Mouse (Mus musculus) hematopoietic stem cell, adult 5-6 weeks (primary cell): ENCODE results near the gene Psmc1. TPM values are rescaled to one million over a fixed set of nuclear protein-coding genes. Genes with fewer than 3 reads are reported as not detected.

Source experiments
- ATAC-seq, 2 experiments: fragments of 125-278 bp in 1 of 2; replicated peaks in 1 of 2; 2 replicates each; pipeline ENCODE4 v1.8.0; 2016 to 2017; ENCODE audit warnings: inconsistent platforms in 2 of 2, mild to moderate bottlenecking in 2 of 2, moderate number of reproducible peaks in 2 of 2, low read depth in 1 of 2, moderate TSS enrichment in 1 of 2; ENCODE audit not compliant: low FRiP score in 2 of 2, poor library complexity in 2 of 2, severe bottlenecking in 2 of 2, insufficient read depth in 1 of 2, low TSS enrichment in 1 of 2
- total RNA-seq: library from RNA; stranded (forward); fragments of 172-1452, 232-1000 nt; gene quantifications from 2 replicates; pipeline ENCODE4 v1.2.3, GENCODE M21; 2017

The Psmc1 gene
- total RNA-seq, 1 experiment from 2014 or later = 292 TPM

DNA sequence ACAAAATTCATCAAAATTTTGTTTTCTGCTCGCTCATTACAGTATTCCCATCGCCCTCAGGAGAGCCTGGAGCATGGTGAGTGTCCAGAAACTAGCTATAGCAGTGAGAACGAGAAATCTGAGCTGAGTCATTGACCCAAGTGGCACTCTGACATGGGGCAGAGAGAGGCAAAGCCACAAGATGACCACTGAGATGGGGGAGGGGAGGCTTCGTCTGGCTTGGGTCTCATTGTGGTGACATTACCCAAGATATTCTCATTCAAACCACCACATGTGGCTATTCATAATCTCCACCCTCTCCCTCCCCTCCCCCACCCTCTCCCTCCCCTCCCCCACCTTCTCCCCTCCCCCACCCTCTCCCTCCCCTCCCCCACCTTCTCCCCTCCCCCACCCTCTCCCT lies 2.5 kb upstream of the Psmc1 start:
- ATAC-seq = no peak

DNA sequence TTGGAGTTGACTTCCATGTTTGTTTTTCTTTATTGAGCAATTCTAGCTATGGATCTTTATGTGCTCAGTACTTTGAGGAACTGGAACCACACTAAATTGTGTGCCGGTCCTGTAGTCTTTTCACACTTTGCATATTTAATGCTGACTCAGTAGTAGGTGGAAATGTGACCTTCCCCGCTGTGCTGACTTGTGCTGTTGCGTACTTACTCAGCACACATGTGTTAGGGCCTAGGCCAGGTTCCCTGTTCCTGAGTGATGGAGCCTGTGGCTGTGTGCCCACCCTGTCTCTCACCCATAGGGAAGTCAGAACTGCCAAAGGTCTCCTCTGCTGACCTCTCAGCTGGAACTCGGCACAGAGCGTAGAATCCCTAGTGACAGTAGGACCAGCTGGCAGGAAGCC lies 6.0 kb downstream of the Psmc1 start:
- no peak for ATAC-seq

DNA sequence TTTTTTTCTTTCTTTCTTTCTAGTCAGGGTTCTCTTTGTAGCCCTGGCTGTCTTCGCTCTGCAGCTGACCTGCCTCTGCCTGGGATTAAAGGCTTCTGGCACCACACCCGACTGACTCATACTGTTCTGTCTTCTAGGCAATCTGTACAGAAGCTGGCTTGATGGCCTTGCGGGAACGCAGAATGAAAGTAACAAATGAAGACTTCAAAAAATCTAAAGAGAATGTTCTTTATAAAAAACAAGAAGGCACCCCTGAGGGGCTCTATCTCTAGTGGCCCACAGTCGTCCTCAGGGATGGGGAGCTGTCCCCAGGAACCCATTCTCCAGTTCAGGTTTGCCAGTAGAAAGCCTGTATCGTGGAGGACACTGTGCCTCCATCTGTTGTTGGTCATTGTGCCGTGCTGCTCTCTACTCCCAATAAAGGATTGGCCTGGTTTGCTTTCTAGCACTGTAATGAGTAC lies 13.0 kb downstream of the Psmc1 start:
- ATAC-seq = no peak

DNA sequence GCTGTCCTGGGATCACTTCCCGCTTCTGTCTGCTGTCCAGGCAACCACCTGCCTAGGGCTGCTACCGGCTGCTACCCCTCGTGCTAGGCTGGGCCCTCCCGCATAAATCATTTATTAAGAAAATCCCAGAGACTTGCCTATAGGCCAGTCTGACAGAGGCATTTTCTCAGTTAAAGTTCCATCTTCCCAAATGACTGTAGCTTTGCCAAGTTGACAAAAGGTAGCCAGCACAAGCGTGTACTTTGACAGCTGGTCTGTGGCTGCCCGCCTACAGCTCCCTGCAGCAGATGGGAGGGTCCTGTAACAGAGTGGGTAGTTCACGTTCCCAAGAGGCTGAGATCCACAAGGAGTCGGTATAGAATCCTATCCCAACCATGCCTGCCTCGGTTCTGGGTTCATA lies 13.5 kb downstream of the Psmc1 start:
- no peak for ATAC-seq

DNA sequence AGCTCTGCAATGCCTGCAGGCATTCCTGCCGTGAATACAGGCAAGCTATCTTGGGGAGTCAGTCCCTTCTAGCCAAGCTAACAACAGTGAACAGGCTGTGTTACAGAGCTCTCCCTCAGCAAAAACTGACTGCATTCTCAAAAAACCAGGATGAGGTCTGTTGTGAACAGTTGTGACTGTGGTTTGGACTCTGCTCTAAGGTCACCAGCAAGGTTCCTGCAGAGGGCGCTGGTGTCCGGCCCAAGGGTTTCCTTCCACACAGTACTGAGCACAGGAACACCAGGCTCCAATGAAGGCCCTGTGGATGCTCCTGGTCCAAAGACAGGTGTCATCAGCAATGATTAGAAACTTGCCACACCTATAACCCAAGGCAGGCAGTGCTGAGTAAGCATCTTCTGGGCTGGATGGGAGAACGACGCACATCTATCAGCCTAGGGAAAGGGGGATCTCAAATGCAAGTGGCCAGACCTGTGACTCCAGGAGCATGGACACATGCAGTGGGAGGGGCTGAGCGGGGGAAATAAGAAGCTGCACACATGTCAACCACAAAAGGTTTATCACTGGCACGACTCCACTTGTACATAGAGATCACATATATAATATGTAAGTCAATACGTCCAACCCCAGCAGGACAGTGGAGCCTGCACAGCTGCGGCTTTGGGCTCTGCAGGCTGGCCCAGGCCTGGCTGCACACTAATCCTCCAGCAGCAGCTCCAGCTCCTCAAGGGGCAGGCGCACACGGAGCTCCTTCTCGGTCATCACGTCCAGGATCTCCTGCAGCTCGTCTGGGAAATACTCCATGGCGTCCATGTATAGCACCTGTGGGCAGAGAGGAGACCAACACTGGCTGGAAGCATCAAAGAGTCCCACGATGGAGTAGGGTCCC lies 15.2 kb downstream of the Psmc1 start:
- ATAC-seq = no peak

DNA sequence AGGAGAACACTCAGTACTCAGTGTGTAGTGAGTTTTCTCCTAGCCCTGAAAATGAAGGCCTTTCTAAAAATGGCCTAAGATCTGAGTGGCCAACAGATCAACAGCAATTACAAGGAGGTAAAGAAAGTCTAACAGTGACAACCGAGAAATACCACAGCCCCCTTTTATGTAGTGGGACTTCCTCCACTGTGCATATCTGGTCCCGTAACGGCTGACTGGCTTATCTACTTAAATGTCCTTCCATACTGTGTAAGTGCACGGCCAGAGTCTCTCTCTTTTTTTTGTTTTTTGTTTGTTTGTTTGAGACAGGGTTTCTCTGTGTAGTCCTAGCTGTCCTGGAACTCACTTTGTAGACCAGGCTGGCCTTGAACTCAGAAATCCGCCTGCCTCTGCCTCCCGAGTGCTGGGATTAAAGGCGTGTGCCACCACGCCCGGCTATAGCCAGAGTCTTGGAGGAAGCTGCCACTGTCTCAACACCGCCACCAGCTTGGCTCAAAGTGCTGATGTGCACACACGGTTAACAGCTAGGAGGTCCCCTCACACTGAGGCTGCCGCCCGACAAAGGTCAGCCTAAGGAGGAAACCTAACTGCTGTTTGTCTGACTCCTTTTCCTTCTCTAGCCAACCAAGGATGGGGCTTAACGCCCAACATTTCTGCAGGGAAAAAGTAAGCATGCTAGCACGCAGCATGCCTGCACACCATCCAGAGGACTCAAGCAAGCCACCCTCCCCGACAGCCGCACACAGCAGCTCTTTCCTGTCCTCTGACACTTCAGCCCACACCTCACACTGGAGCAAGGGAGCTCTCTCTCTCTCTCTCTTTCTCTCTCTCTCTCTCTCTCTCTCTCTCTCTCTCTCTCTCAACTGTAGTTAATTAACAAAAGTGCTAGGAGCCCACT lies 17.3 kb downstream of the Psmc1 start:
- ATAC-seq = no peak

DNA sequence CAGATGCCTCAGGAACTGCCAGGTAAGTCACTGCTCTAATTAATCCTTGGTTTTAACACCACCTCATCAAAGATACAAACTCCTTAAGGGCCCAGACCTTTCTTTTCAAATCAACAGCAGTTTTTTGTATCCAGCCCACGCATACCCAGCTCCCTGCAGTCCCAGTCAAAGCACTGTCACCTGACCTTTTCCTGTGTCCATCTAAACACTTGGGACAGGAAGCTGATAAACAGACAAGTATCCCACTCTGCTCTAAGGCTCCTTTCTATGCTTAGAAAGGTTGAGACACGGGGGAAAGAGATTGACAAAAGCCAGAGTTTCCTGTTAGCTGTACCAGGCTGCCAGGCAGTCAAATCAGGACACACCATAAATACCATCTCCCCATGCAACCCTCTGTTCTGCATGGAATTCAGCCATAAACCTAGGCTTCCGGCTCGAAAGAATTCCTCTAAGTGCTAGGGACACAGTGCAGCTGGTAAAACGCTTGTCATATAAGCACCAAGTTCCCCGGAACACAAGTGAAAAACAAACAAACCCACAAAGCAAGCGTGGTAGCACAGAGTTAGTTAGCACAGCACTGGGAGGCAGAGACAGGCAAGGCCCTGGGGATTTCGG lies 18.0 kb downstream of the Psmc1 start:
- no peak for ATAC-seq

DNA sequence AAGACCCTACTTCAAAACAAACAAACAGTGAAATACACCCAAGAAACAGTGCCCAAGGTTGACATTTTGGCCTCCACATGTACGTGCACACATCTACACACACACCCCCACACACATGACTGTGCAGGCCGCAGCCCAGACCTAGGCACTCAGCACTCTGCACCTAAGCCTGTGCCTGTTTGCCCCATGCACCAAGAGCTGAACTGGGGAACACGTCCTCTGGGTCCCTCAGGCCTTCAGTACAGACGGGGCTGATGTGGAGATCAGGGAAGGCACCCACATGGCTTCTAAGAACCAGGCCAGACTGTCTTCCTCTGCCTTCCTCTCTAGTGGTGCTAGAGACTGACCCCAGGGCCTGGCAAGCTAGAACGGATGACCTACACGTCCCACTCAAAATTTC lies 18.6 kb downstream of the Psmc1 start:
- ATAC-seq = no peak

DNA sequence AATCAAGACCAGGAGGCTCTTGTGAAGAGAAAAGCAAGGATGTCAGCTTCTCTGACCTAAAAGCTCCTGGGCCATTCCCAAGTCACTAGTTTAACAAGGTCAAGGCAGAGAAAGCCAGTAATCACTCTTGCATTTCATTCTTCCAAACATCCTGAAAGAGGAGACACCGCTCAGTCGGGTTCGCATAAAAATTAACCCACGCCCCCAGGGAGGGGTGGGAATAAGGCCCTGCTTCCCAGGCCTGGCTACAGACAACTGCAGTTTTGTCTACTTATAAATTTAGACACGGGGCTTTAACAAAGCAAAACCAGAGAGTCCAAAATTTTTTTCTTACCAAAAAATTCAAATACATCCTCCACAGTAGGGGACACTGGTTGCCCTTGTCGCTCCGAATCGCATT lies 19.0 kb downstream of the Psmc1 start:
- no peak for ATAC-seq

DNA sequence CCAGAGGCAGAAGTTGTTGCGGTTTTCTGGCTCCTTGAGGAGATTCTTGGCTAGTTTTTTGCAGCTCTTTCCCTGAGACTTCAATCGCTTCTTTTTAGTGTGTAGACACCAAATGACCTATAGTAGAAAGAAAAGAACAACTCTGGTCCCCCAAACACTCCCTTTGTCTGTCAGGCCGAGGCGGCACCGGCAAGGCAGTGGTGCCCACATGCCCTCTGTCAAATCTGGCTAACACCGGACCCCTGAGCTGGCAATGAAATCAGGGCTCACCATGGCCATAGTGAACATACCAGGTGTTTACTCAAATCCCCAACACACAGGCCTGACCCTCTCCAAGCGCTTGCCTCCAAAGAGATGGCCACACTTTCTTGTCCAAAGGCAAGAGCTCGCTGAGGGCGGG lies 21.2 kb downstream of the Psmc1 start:
- no peak for ATAC-seq

DNA sequence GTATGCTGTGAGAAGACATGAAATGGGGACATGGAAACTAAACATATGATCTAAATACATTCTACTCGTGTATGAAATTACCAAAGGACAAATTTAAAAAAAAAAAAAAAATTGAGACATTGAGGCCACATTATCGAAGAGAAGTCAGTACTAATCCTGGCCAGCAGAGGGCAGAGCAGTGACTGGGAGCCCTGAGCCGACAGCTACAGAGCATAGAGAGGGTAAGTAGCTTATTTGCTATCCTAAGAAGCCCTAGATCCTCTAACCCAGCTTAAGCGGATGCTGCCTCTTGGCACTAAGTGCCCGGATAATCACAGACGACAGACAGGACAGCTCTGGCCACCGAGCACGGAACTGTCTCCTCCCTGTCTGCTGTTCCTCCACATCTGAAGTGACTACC lies 21.7 kb downstream of the Psmc1 start:
- peak; percentile 66 to 70; a peak in 3 of 4 replicates for ATAC-seq

DNA sequence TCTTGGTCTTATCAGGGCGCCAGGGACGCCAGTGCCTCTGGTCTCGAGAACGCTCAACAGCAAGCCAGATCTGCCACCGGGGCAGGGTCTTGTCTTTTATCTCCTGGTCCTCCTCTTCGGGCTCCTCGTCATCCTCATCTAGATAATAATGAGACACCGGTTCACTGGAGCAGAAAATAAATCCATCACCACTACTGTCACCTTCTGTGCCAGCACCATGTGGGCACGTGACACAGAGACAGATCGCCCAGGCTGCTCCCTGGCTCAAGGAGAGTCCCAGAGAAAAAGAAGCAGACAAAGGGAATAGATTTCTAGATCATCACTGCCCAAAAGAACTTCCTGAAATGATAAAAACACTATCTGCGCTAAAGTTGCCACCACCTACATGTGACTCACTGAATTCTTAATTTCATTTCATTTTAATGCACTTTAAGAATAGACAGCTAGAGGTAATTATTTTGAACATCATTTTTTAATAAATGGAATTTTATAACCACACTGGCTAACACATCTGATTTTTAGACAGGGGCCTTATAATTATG lies 24.5 kb downstream of the Psmc1 start:
- no peak for ATAC-seq

DNA sequence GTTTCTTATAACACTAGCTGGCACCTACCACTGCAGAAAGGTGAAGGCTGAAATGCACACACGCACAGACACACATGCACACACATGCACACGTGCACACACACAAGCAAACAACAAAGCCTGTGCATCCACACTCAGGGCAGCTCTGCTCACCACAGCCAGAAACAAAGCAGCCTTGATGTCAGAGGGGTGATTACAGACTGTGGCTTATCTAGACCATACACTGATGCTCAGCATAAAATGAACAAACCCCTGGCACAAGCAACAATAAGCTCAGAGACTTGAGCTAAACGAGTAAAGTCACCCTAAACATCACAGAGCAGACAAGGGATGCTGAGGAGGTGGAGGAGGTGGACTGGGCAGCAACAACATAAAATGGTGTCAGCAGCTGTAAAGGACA lies 25.2 kb downstream of the Psmc1 start:
- ATAC-seq = no peak

DNA sequence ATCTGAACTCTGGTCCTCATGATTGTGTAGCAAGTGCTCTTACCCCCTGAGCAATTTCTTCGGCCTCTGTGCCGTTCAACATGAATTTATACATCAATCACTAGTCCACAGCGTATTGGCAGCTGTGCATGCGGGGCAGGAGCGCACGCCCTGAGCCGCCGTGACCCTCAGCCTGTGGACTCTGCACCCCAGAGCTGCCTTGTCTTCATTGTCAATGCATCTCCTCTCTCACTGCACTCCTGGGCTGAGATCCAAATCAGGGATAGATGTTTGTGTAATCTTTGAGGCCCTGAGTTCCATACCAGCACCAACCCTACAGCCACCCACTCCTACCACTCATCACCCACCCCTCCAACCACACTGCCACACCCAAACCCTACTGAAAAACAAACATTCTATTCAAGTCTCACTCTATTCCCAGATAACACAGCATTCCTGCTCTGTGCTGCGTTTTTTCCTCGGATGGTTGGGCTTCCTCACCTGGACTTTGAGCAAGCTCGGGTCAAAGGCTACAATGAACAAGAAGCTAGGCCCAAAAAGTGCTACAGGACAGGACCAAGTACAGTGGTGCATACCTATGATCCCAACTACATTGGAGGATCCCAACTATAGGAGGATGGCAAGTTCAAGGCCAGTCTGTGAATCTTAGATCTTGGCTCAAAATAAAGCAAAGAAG lies 33.0 kb downstream of the Psmc1 start:
- no peak for ATAC-seq

DNA sequence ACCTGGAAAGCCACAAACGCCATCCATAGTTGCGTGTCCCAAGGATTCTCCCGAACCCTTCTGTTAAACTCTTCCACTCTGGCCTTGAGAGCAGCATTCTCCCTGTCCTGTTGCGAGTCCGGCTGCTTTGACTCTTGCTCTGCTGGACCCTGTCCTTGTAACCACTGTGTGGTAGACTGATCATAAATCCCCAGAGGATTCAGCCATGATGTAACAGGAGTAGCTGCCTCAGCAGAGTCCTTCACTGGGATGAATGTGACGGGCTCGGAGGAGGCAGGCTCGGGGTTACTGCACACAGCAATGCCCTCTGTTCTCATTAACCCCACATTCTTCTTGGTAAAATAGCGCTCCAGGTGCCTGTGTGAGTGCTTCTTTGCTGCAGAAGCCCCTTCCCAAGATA lies 33.8 kb downstream of the Psmc1 start:
- ATAC-seq = no peak

DNA sequence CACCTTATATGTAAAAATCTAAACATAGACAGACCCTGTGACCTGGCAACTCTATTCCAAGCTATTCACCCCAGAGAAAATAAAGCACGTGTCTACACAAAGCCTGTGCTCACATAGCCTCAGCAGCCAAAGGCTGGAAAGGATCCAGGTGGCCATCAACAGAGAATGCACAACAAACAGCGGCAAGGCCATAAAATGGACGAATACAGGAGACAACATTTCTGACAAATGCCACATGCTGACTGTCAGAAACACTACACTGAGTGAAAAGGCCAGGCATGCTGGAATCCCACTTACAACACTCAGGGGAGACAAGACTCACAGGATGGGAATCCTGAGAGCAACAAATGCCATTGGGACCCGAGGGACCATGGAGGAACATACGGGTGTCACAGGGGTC lies 34.3 kb downstream of the Psmc1 start:
- ATAC-seq = no peak

DNA sequence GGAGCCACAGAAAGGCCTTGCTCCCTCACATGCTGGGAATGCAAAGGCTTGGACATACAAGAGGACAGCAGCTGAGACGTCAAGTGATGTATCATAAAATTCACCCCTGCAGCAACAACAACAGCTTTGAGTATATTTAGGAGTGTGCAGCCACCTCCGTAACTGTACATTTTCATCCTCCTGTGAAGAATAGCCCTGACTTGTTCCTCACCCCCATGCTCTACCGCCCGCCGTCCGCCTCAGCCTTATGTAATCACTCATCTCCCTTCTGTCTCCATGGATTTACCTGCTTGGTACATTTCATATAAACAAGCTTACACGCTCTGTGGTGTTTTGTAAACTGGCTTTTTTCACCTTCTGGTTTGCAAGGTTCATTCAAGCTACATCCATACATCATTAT lies 42.5 kb downstream of the Psmc1 start:
- ATAC-seq = no peak
